Mouse (Mus musculus) right cerebral cortex, postnatal 14 days (tissue): Measurements from ENCODE around the gene Lyrm7.
"Not testable (repeated sequence)": the region's sequence is repeated elsewhere in the genome, so short reads cannot be mapped to it uniquely, and the experiment has no call there.

Experiments used
- DNase-seq: peaks from one replicate; pipeline ENCODE4 v3.0.0; 2022

Lyrm7 gene

DNA sequence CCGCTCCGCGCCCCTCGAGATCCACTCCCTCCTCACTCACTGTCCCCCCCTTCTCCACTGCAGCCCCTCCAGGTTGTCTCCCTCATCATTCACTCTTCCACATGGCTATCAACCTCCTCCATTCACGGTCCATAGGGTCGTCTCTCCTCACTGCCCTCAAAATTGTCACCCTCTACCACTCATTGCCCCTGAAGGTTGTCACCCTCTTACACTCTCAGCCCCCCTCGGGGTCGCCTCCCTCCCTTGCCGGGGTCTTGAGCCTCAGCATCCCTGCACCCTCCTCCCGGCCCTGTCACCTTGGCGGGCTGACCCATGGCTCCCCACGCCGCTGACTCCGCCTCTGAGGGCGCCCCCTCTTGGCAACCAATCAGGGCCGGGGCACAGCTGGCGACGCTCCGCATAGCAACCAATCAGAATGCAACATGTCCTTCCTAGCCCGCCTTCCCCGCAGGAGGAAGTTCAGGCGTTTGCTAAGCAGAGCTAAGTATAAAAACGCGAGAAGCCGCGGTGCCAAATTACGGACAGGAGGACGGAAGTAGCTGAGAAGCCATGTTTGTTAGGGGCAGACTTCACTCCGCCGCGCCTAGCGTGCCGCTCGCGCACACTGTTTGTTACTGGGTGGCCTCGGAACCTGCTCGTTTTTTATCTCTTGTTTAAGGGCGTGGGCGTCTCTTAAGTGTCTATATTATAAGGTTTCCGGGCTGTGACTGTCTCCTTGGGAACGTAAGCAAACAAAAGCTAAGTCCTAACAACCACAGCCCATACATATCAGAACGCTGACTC lies at the start of gene Lyrm7:
Gene Lyrm7, minus strand, starts transcription at position 661 of the 783 bp plus-strand sequence.
- DNase-seq = peak; percentile 97

DNA sequence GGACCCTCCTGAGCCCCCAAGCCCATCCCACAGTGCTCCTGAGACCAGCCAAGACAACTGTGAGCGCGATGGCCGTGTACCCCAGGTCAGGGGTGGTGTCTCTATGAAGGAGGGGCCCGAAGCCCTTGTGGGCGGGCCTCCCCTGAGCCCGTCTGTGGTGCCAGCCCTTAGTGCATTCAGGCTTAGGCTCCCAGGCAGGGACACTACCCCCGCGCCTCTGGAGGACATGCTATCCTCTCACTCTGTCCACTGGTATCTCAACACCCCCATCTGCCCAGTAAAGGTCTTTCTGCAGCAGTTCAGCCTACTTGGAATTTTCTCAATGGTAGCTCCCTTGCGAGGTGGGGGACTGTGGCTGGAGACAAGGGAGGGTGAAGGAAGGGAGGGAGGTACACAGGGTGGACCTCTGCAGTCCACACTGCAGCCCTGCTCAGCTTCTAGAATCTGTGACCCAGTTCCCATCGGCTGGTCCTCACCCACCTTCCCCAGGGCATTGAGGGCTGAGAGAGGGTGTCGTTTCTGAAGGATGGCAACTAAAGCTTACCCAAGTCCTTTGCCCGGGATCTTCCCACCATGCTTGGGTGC lies 49.5 kb upstream of the Lyrm7 start:
- DNase-seq = no peak

DNA sequence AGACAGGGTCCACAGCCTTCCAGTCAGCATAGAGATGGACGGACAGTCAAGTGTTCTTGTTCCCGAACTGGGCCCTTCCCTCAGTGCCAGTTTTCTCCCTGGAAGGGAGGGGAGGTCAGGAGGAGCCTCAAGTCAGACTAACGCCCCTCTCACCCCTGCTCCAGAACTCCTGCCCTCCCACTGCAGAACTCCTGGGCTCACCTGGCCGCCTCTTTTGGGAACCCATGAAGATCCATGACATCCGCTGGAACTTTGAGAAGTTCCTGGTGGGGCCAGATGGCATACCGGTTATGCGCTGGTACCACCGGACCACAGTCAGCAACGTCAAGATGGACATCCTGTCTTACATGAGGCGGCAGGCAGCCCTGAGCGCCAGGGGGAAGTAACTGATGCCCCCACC lies 48.6 kb upstream of the Lyrm7 start:
- no peak for DNase-seq

DNA sequence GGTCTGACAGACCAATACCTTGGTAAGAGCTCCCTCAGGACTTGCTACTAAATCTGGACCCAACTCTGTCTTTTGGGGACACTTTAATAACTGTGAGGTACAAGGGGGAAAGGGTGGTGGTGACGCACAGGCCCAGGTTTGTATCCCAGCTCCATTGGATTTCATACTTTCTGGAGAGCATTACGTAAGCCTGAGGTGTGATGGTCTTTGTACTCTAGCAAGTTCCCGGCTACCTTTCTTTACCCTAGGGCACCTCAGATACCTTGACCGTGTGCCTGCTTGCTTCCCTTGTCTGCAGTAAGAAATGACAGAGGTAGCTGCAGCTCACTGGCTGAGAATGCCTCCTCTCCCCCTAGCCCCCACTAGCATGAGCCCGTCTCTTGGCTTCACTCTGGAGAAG lies 46.5 kb upstream of the Lyrm7 start:
- no peak for DNase-seq

DNA sequence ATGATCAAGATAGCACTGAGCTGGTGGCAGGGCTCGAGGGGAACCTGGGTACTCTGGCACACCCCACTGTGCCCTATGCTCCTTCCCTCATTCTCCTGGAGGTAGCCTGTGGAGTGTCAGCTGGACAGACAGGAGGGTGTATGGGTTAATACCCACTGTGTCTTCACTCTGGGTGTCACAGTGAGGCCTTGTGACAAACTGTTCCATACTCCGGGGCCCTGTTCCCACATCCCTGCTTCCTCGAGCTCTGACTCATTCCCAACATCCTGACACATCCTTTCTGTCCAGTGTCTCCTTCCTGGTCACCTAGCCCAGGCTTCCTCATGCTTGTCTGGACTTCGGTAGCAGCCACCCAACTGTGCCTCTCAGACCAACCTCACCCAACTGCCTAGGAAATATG lies 45.8 kb upstream of the Lyrm7 start:
- no peak for DNase-seq

DNA sequence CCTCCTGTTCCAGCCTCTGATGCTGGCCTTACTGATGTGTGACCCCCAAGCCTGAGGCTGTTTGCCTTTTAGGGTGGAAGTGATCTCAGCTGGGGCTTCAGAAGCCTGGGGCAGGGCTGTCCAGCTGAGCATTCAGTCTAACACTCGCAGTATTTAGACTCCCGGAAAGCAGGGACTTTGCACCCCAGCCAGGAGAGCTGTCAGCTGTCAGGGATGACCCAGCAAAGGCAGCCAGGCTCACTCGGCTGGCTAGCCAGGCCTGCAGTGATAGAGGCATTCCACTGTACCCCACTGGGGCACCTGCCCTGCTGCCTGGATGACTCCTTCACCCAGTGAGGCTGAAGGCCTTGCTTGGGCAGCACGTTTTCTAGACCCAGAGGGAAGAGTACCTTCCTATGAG lies 45.2 kb upstream of the Lyrm7 start:
- DNase-seq = no peak

DNA sequence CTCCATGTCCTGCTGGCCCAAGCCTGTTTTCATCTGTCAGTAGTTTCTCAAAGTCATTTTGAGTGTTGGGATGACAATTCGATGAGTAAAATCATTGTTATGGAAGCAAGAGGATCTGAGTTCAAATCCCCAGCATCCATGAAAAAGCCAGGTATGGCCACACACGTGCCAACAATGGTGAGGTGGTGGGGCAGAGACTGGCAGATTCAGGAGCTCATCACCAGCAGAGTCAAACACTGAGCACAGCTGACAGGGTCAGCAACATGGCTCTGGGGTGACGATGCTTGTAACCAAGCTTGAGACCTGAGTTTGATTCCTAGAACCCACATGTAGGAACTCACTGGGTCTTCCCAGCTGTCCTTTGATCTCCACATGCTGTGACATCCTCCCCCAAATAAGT lies 44.4 kb upstream of the Lyrm7 start:
- DNase-seq = no peak

DNA sequence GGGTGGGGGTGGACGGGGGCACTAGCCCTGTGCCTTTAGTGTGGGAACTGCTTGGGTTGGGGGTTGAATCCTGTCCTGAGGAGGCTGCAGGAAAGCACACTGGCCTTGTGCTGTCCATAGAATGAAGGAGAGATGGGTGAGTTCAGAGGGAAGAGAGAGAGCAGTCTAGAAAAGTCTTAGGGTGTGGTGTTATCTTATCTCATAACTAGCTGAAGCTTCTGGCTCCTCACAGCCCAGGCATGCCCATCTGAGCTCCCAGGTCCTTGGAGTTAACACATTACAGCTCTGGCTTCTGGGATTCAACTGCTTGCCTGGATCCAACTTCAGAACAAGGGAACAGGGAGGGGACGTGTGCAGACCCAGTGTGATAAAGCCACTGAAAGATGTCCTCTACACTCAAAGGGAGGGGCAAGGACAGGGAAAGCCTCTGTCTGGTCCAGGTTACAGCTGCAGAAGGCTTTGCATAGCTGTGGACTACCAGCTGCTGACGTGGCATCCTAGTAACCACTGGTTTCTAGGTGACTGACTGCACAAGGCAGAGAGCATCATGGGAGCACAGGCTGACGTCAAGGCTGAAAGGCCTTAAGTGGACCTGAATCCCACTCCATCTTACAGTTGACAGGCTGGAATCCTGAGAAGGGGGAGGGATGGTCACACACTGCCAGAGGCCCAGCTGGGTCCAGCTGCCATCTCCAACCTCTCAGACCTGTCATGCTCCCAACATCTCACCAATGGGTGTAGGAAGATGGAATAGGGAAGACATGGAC lies 43.4 kb upstream of the Lyrm7 start:
- DNase-seq = no peak

DNA sequence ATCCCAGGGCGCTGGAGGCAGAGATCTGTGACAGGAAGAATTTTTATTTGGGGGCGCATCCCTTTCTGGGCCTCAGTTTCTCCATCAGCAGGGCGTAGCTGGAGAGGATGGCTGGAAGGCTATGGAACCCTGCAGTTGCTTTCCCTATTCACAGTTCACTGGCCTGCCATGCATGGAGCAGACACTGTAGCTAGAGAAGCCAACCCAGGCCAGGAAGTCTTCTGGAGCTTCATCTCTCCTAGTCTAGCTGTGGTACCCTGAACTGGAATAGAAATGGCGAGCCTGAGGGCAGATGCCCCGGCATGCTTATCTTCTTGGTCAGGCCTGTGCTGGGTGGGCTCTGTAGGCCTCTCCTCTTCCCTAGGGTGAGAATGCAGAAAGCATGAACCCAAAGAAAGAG lies 42.6 kb upstream of the Lyrm7 start:
- DNase-seq = no peak

DNA sequence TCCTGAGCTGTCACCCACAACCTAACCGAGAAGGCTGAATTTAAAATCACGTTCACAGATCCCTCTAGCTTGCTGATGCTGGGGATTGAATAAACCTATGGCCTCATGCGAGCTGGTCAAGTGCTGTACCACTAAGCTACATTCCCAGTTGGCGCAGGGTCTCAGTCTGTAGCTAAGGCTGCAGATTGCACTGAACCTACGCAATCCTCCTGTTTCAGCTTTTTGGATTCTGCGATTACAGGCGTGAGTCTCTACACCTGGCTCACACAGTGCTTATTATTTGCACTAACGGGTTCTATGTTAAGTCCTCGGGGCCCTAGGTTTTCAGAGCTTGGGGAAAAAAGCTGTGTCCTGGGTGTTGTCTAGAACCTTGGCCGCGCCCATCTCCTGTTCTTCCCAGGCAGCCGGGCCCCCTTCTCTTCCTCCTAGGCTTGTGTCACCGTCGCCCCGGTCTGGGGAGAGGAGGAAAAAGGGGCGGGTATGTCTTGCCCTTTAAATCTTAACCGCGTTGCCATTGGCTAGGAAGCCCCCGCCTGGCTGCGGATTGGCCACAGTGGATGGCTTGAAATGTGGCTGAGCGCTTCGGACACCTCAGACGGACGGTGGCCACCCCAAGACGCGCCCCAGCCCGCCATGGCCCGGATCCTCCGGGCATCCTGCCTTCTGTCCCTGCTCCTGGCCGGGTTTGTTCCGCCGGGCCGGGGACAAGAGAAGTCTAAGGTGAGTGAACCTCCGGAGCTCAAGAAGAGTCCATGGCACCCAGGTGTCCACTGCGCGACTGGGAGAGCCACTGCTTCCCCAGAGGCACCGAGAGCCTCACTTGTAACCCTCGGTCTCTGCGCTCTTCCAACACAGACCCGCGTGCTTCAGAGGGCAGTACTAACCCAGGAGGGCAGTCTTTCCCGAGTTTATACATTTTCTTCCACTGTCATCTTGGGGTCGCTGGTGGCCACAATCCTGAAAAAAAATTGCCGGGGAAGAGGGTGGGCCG lies 41.9 kb upstream of the Lyrm7 start, which contains the start of gene Gpx3:
Gene Gpx3, plus strand, starts transcription at position 121 of the 991 bp plus-strand sequence.
- DNase-seq = peak; percentile 50

DNA sequence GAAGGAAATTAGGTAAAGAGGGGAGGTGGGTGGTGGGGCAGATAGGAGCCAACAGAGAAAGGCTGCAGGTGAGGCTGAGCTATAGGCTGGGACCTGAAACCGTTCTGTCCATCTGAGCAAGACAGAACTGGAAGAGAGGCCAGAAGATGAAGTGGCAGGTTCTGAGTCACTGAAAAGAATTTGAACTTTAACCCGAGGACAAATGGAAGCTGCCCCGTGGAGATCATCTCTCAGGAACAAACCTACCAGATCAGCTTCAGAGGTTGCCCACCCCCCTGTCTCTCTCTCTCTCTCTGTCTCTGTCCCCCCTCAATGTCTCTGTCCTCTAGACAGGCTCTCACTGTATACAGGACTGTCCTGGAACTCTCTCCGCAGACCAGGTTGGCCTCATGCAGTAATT lies 38.9 kb upstream of the Lyrm7 start:
- DNase-seq = no peak

DNA sequence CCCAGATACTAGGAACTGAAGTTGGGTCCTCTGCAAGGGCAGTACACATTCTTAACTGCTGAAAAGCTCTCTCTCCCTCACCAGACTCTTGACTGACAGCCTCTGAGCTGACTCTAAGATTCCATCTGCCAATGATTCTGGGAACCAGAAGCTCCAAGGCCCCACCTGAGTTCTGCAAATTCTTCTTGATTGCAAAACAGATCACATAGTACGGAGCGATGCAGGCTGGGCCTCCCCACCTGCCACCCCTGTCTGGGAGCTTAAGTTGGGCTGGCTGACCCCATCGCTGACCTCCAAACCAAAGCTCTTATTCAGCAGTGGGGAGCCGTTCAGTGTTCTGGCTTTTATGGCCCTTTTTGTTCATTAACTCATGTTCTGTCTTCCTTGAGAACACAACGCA lies 36.8 kb upstream of the Lyrm7 start:
- DNase-seq = no peak

DNA sequence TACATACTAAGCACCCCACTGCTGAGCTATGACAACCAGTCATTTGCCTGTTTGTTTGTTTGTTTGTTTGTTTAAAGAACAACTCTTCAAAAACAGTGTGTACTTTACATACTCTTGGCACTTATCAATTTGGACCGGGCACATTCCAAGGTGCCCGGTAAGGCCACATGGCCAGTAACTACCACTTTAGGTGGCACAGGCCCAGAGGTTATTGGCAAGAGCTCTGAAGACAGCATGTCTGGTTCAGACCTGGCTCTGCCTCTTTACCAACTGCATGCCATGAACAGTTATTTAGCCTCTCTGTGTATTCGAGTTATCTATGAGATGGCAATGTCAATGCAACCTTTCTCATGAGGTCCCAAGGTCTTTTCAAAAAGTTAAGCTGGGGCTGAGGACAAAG lies 35.9 kb upstream of the Lyrm7 start:
- not testable (repeated sequence) for DNase-seq

DNA sequence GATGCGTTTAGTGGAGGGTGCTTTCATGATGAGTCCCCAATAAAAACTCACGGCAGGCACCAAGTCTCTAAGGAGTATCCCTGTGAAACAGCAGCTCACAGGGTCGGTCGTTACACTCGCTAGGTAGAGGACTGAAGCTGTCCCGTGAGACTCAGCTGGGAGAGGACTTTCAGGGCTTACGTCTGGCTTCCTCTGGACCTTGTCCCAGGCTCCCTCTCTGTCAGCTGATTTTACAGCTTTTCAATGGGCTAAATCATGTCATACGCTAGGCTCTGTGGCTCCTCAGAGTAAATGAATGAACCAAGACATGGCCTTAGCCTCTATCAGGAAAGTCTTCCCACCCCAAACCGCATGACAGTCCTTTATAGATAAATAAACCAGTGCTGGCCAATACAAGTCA lies 33.9 kb upstream of the Lyrm7 start:
- DNase-seq = no peak

DNA sequence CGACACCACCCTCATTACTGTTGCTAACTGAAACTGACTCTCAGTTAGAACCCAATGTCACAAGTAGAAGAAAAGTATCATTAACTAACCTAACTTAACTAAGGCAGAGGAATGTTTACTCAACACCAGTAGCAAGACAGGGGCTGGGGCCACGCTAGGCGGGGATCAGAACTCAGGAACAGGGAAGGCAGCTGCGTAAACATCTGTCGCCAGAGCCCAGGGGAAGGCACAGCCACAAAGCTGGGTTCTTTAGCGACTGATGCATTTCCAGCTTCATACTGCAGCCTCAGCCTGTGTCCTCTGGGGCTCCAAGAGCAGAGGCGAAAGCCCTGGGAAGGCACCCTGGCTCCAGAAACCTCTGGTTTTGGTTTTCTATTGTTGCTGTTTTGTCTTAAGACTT lies 31.4 kb upstream of the Lyrm7 start:
- DNase-seq = no peak

DNA sequence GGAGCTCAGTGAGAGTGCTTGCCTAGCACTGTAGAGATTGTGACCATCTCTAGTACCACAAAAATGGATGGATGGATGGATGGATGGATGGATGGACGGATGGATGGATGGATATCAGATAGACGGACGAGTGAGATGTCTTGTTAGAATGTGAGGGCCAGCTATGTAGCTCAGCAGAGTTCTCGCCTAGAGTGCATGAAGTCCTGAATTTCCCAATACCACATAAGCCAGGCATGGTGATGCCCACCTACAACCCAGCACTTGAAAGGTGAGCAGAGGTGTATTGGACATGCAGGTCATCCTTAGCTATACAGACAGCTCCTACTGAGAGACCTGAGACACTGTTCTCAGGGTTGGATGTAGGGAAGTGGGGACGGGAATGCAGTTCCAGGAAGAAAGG lies 30.6 kb upstream of the Lyrm7 start:
- DNase-seq = no peak

DNA sequence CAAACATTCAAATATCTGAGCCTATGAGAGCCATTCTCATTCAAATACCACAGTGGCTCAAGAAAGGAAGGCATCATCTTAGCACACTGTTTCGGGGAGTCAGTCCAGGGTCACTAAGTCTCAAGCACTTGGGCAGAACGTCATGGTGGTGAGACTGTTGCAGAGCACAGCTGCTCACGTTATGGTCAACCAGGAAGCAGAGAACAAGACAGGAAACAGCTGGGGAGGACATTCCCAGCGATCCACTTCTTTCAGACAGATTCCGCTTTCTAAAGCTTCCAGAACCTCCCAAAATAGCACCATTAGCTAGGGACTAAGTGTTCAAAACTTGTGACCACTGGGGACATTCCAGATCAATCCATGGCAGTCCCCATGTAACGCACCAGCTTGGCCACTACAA lies 27.2 kb upstream of the Lyrm7 start:
- DNase-seq = no peak

DNA sequence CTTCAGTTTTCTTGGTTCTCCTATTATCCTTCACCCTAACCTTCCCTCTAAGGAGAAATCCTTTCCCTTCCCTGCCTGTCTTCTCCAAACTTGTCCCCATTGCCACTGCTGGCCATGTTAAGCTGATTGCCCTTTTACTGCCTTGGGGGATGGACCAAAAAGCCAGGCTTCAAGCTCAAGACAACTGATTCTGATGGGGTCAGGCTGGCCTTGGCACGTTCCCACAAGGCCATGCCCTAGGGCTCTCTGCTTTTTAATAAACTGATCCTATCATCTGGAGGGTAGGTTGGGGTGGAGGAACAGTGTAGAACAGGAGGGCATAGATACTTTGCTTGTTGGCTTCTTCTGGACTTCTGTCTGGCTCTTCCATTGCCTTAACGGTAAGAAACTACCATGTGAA lies 24.7 kb upstream of the Lyrm7 start:
- DNase-seq = no peak

DNA sequence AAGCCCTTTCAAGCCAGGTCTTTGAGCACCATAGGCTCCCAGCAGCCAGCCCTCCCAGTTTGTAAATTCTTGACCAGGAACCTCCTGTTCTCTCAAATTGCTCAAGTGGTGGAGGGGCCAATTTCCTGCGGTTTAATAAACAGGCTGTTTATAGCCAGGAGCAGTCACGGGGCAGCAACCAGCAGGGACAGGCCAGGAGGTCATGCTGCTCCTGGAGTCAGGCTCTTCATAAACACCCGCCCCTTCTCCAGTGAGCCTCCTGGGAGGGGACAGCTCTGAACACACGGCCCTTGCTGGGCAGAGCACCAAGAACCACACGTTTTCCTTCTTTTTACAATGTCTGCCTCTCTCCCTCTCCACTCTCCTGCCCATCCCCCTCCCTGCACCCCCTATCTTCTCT lies 24.2 kb upstream of the Lyrm7 start:
- no peak for DNase-seq

DNA sequence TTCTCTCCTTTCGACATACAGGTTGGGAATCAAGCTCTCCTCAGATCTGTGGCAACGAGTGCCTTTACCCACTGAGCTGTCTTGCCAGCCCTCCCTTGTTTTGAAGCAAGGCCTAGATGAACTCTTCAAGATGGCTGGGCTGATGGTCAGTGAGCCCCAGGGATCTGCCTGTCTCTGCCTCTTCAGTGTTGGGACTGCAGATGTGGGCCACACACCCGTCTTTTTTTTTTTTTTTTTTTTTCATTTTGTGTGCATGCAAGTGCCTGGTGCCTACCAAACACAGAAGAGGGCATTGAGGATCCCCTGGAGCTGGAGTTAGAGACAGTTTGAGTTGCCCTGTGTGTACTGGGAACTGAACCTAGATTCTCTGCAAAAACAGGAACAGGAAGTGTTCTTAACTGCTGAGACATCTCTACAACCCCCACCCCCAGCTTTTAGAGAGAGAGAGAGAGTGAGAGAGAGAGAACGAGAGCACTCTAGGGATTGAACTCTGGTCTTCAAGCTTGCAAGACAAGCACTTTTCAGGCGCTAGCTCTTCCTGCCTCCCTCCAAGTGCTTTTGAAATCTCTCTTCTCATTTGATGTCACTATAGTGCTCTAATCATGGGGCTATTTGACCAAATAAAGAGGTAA lies 23.6 kb upstream of the Lyrm7 start:
- no peak for DNase-seq

DNA sequence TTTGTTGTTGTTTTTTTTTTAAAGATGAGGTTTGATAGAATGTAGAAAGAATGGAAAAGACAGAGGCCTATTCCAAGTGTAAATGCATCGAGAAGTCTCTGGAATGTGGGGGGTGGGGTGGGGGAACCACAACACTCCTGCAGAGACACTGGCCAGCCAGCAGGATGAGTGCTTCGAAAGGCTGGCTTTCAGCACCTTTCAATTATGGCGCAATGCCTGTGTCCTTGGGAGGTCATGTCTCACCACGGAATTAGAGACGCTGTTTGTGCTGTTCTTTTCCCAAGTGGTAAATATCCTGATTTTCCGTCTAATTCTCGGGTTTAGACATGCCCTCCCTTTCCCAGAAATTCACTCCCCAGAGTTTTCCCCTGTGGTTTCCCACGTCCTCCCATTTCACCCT lies 22.0 kb upstream of the Lyrm7 start:
- DNase-seq = no peak

DNA sequence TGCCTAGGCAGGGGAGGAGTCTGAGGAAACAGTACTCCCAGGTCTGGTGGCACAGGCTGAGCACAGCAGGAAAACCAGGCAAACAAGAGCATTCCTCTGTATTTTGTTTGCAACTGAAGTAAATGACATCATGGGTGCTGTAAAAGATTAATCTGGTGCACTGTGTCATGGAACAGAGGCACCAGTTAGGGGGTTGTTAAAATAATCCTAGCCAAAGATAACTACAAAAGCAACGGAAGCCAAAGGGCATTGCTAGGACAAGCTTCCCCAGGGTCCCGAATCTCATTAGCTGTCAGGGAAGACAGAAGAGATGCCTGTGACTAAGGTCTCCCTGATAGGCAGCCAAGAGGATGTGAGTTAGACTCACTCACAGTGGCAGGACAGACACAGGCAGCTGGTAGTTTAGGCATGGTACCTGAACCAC lies 20.3 kb upstream of the Lyrm7 start:
- DNase-seq = no peak
